Mouse (Mus musculus): ENCODE results near the gene Srsf4. TPM values are rescaled to one million over a fixed set of nuclear protein-coding genes. Genes with fewer than 3 reads are reported as not detected.

Srsf4 gene
- total and polyA plus RNA-seq, 3 experiments = 53.7 to 163 TPM; not detected in 1

DNA sequence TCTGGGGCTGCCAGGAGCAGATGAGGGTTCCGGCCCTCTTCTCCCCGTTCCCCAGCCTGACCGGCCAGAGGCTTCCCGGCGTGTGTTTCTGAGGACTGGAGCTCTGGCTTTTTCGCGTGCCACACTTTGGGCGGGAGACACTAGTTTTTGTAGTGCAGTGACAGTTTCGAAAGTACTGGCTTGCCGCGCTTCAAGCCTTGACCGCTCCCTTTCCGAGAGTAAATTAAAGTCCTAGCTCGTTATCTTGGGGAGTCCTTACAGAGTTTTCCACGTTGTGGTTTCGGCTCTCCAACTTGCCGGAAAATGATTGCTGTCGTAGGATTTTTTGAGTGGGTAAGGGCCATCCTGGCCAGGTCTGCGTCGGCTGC, 736 bp downstream of the Srsf4 start:
- peak; percentile 75 for DNase-seq (ENCODE audit: low read depth, low spot score)
- H3K4me1 ChIP-seq (ENCODE audit: control insufficient read depth in 1 of 2, insufficient read depth in 2 of 2, low read length in 2 of 2) = peaks cover 11 to 20% of the 10 kb centered on the region in 2 experiments; a peak in 3 of 4 replicates
- no peaks in the 10 kb centered on the region for H3K27me3 ChIP-seq (ENCODE audit: control insufficient read depth in 1 of 2, insufficient read depth in 2 of 2, low read length in 2 of 2)
- peaks cover 60% of the 10 kb centered on the region for H3K79me2 ChIP-seq (ENCODE audit: control insufficient read depth, insufficient read depth, low read length, poor library complexity)
- no peaks in the 10 kb centered on the region for H3K9me3 ChIP-seq (replicated peaks; ENCODE audit: insufficient read depth, low read length)
- TF ChIP-seq MEF2A (IDR thresholded peaks at IDR 0.05; ENCODE audit: extremely low read depth, insufficient replicate concordance, low read depth, low read length, poor library complexity, severe bottlenecking) = no peak
- no peak for TF ChIP-seq POLR2AphosphoS5 (IDR thresholded peaks at IDR 0.05; ENCODE audit: borderline replicate concordance, low read depth, low read length)
- peak; percentile 55 for TF ChIP-seq MAX (IDR thresholded peaks at IDR 0.05; ENCODE audit: low read length)
- no peak for TF ChIP-seq UBTF (IDR thresholded peaks at IDR 0.05; ENCODE audit: borderline replicate concordance, insufficient read depth, low read depth, low read length)
- TF ChIP-seq USF1 (IDR thresholded peaks at IDR 0.05; ENCODE audit: low read depth, low read length) = no peak
- TF ChIP-seq RCOR1 (IDR thresholded peaks at IDR 0.05; ENCODE audit: low read depth, low read length) = no peak
- TF ChIP-seq CHD2 (IDR thresholded peaks at IDR 0.05; ENCODE audit: low read length) = no peak
- TF ChIP-seq EP300 (IDR thresholded peaks at IDR 0.05; ENCODE audit: low read depth in 1 of 2, low read length in 2 of 2) = no peak
- TF ChIP-seq HCFC1 (IDR thresholded peaks at IDR 0.05; ENCODE audit: low read depth, low read length) = no peak
- no peak for TF ChIP-seq NELFE (IDR thresholded peaks at IDR 0.05; ENCODE audit: low read depth, low read length)
- TF ChIP-seq SIN3A (IDR thresholded peaks at IDR 0.05; ENCODE audit: low read length) = peak; percentile 38
- peak; percentile 22; the same call in 1 of the 2 replicates for TF ChIP-seq TAL1 (IDR thresholded peaks at IDR 0.05; ENCODE audit: low read length)
- TF ChIP-seq POLR2AphosphoS2 (IDR thresholded peaks at IDR 0.05; ENCODE audit: low read length) = no peak
- TF ChIP-seq TBP (IDR thresholded peaks at IDR 0.05; ENCODE audit: low read depth, low read length) = no peak; the same call in 1 of the 2 replicates
- no peak for TF ChIP-seq SMC3 (IDR thresholded peaks at IDR 0.05; ENCODE audit: low read depth, low read length)
- TF ChIP-seq USF2 (IDR thresholded peaks at IDR 0.05; ENCODE audit: borderline replicate concordance in 1 of 2, insufficient read depth in 1 of 2, low read depth in 1 of 2, low read length in 2 of 2) = no peak
- no peak for TF ChIP-seq MYC (IDR thresholded peaks at IDR 0.05; ENCODE audit: low read depth, low read length)
- peak in 1 of 2 experiments; percentile 60; a peak in 1 of 4 replicates for TF ChIP-seq POLR2A (IDR thresholded peaks at IDR 0.05; ENCODE audit: control insufficient read depth in 1 of 2, insufficient read depth in 1 of 2, low read depth in 1 of 2, low read length in 2 of 2, poor library complexity in 1 of 2)
- no peak for TF ChIP-seq KAT2A (conservative IDR thresholded peaks at IDR 0.05; ENCODE audit: low read depth, low read length)
- no peak; the same call in 1 of the 2 replicates for TF ChIP-seq MXI1 (IDR thresholded peaks at IDR 0.05; ENCODE audit: low read depth, low read length)
- TF ChIP-seq ETS1 (IDR thresholded peaks at IDR 0.05; ENCODE audit: low read depth, low read length) = no peak
- no peak for TF ChIP-seq TCF12 (IDR thresholded peaks at IDR 0.05; ENCODE audit: low read depth, low read length)
- no peak for TF ChIP-seq MAZ (IDR thresholded peaks at IDR 0.05; ENCODE audit: low read depth, low read length)
- TF ChIP-seq MYB (IDR thresholded peaks at IDR 0.05; ENCODE audit: low read depth, low read length) = no peak
- no peak for TF ChIP-seq E2F4 (IDR thresholded peaks at IDR 0.05; ENCODE audit: borderline replicate concordance, low read depth, low read length)
- TF ChIP-seq MAFK (IDR thresholded peaks at IDR 0.05; ENCODE audit: borderline replicate concordance, low read depth, low read length) = no peak
- no peak for TF ChIP-seq GABPA (IDR thresholded peaks at IDR 0.05; ENCODE audit: low read depth, low read length)
- no peak for TF ChIP-seq JUND (IDR thresholded peaks at IDR 0.05; ENCODE audit: low read depth, low read length)
- TF ChIP-seq ZC3H11A (IDR thresholded peaks at IDR 0.05; ENCODE audit: low read depth, low read length) = no peak
- no peak for TF ChIP-seq CTCF (IDR thresholded peaks at IDR 0.05 in 2 of 3, conservative IDR thresholded peaks at IDR 0.05 in 1 of 3; ENCODE audit: control insufficient read depth in 1 of 3, insufficient read depth in 1 of 3, low read depth in 2 of 3, low read length in 3 of 3, poor library complexity in 1 of 3, severe bottlenecking in 1 of 3)
- TF ChIP-seq CHD1 (IDR thresholded peaks at IDR 0.05; ENCODE audit: low read depth, low read length) = no peak
- no peak for TF ChIP-seq ELF1 (IDR thresholded peaks at IDR 0.05; ENCODE audit: low read depth, low read length)
- peak; percentile 29; the same call in 1 of the 2 replicates for TF ChIP-seq GATA1 (IDR thresholded peaks at IDR 0.05; ENCODE audit: low read depth, low read length)
- H3K27ac ChIP-seq (ENCODE audit: control insufficient read depth, low read depth, low read length) = peak overlapping the region; percentile 85
- H3K9ac ChIP-seq (ENCODE audit: control insufficient read depth, low read depth, low read length, poor library complexity, severe bottlenecking) = peak overlapping the region; percentile 100
- peak overlapping the region; percentile 58 to 82 for H3K4me3 ChIP-seq (ENCODE audit: control insufficient read depth in 1 of 2, insufficient read depth in 1 of 2, low read depth in 2 of 2, low read length in 2 of 2)
- peaks cover 0 to 38% of the 10 kb centered on the region in 2 experiments; a peak in 2 of 4 replicates for H3K36me3 ChIP-seq (ENCODE audit: control insufficient read depth in 1 of 2, insufficient read depth in 2 of 2, low read length in 2 of 2)
